Mouse (Mus musculus): ENCODE measurements around the gene Cd68. TPM values are rescaled to one million over a fixed set of nuclear protein-coding genes. Genes with fewer than 3 reads are reported as not detected.
"Not testable (repeated sequence)": the region's sequence is repeated elsewhere in the genome, so short reads cannot be mapped to it uniquely, and the experiment has no call there.

Gene Cd68
- polyA plus RNA-seq, 1 experiment from 2014 or later, result 10.3 TPM

GRCm38 (mm10) chr11:69706775-69707479, 41.0 kb upstream of the Cd68 start:
- no peaks in the 10 kb centered on the region for H3K9me3 ChIP-seq
- ATAC-seq (ENCODE audit: low FRiP score, low read depth), result no peak
- no peak overlapping the region for H3K9ac ChIP-seq
- H3K4me1 ChIP-seq (replicated peaks), result peaks cover 8% of the 10 kb centered on the region; the same call in 1 of the 2 replicates
- 51% methylated on average over 6 of the region's 6 CpGs for WGBS
- no peaks in the 10 kb centered on the region for H3K27me3 ChIP-seq
- H3K27ac ChIP-seq (replicated peaks), result peak overlapping the region; percentile 57
- no peak overlapping the region for H3K4me3 ChIP-seq
- H3K36me3 ChIP-seq, result no peaks in the 10 kb centered on the region
- no peak overlapping the region for H3K4me2 ChIP-seq

GRCm38 (mm10) chr11:69704613-69705010, 38.7 kb upstream of the Cd68 start:
- H3K4me2 ChIP-seq, result no peak overlapping the region
- no peak overlapping the region for H3K27ac ChIP-seq (replicated peaks)
- no peak for ATAC-seq (ENCODE audit: low FRiP score, low read depth)
- no peak overlapping the region for H3K9ac ChIP-seq
- H3K27me3 ChIP-seq, result no peaks in the 10 kb centered on the region
- no peaks in the 10 kb centered on the region for H3K9me3 ChIP-seq
- 53% methylated on average over 2 of the region's 2 CpGs for WGBS
- peaks cover 8% of the 10 kb centered on the region; the same call in 1 of the 2 replicates for H3K4me1 ChIP-seq (replicated peaks)
- H3K4me3 ChIP-seq, result no peak overlapping the region
- H3K36me3 ChIP-seq, result no peaks in the 10 kb centered on the region

GRCm38 (mm10) chr11:69703814-69704612, 38.1 kb upstream of the Cd68 start:
- no peak overlapping the region for H3K27ac ChIP-seq (replicated peaks)
- H3K4me1 ChIP-seq (replicated peaks), result peaks cover 5% of the 10 kb centered on the region; the same call in 1 of the 2 replicates
- no peaks in the 10 kb centered on the region for H3K27me3 ChIP-seq
- ATAC-seq (ENCODE audit: low FRiP score, low read depth), result no peak
- WGBS, result 63% methylated on average over 8 of the region's 8 CpGs
- H3K4me3 ChIP-seq, result no peak overlapping the region
- no peak overlapping the region for H3K4me2 ChIP-seq
- H3K9ac ChIP-seq, result no peak overlapping the region
- no peaks in the 10 kb centered on the region for H3K9me3 ChIP-seq
- no peaks in the 10 kb centered on the region for H3K36me3 ChIP-seq

GRCm38 (mm10) chr11:69703381-69703780, 37.4 kb upstream of the Cd68 start:
- H3K27me3 ChIP-seq; H3K9ac ChIP-seq; ATAC-seq (ENCODE audit: low FRiP score, low read depth); H3K4me1 ChIP-seq (replicated peaks); H3K4me2 ChIP-seq; H3K36me3 ChIP-seq; H3K9me3 ChIP-seq; H3K27ac ChIP-seq (replicated peaks); H3K4me3 ChIP-seq: not testable (repeated sequence)
- 68% methylated on average over 3 of the region's 3 CpGs for WGBS

- H3K4me2 ChIP-seq; H3K9ac ChIP-seq; H3K27ac ChIP-seq (replicated peaks); H3K27me3 ChIP-seq; H3K4me1 ChIP-seq (replicated peaks); ATAC-seq (ENCODE audit: low FRiP score, low read depth); H3K36me3 ChIP-seq; H3K4me3 ChIP-seq; H3K9me3 ChIP-seq: not testable (repeated sequence)
- WGBS, result 97% methylated on average over 10 of the region's 10 CpGs
Observed at GRCm38 (mm10) chr11:69702886-69703285, 36.9 kb upstream of the Cd68 start.

GRCm38 (mm10) chr11:69699595-69699994, 33.6 kb upstream of the Cd68 start:
- Histone ChIP-seq H3K4me2 (no peak overlapping the region), H3K27ac (replicated peaks) (no peak overlapping the region), H3K36me3 (no peaks in the 10 kb centered on the region), H3K27me3 (no peaks in the 10 kb centered on the region), H3K4me3 (no peak overlapping the region), H3K9me3 (no peaks in the 10 kb centered on the region), H3K9ac (no peak overlapping the region), H3K4me1 (replicated peaks) (peaks cover 15% of the 10 kb centered on the region)
- no peak for ATAC-seq (ENCODE audit: low FRiP score, low read depth)
- WGBS, result 76% methylated on average over 1 of the region's 1 CpGs

GRCm38 (mm10) chr11:69698574-69698973, 32.6 kb upstream of the Cd68 start:
- ATAC-seq (ENCODE audit: low FRiP score, low read depth), result no peak
- Histone ChIP-seq H3K27ac (replicated peaks) (no peak overlapping the region), H3K4me2 (no peak overlapping the region), H3K4me1 (replicated peaks) (peaks cover 15% of the 10 kb centered on the region), H3K9ac (no peak overlapping the region), H3K27me3 (no peaks in the 10 kb centered on the region), H3K9me3 (no peaks in the 10 kb centered on the region), H3K36me3 (no peaks in the 10 kb centered on the region), H3K4me3 (no peak overlapping the region)
- WGBS, result 69% methylated on average over 5 of the region's 5 CpGs

- WGBS, result 94% methylated on average over 3 of the region's 3 CpGs
Observed at GRCm38 (mm10) chr11:69697396-69697795, 31.4 kb upstream of the Cd68 start.

GRCm38 (mm10) chr11:69695361-69696181, 29.6 kb upstream of the Cd68 start, which contains the start of the genes Tnfsf12 and Tnfsfm13:
Gene Tnfsf12, minus strand, starts transcription at chr11:69695849.
Gene Tnfsfm13, minus strand, starts transcription at chr11:69696098.
- peak within 1 kb of the TSS; percentile 47 for H3K4me3 ChIP-seq
- H3K36me3 ChIP-seq, result no peaks in the 10 kb centered on the region
- H3K4me2 ChIP-seq, result peak within 1 kb of the TSS; percentile 97
- H3K9me3 ChIP-seq, result no peaks in the 10 kb centered on the region
- no peaks in the 10 kb centered on the region for H3K27me3 ChIP-seq
- 1% methylated on average over 40 of the region's 41 CpGs for WGBS
- peaks cover 15% of the 10 kb centered on the region for H3K4me1 ChIP-seq (replicated peaks)
- H3K9ac ChIP-seq, result peak within 1 kb of the TSS; percentile 79
- H3K27ac ChIP-seq (replicated peaks), result peak within 1 kb of the TSS; percentile 61
- peak; percentile 66 for ATAC-seq (ENCODE audit: low FRiP score, low read depth)

More at GRCm38 (mm10) chr11:69697396-69697795, 31.4 kb upstream of the Cd68 start:
- Histone ChIP-seq H3K9me3 (no peaks in the 10 kb centered on the region), H3K27me3 (no peaks in the 10 kb centered on the region), H3K36me3 (no peaks in the 10 kb centered on the region), H3K4me1 (replicated peaks) (peaks cover 15% of the 10 kb centered on the region), H3K9ac (no peak overlapping the region), H3K4me2 (no peak overlapping the region), H3K4me3 (no peak overlapping the region), H3K27ac (replicated peaks) (no peak overlapping the region)
- ATAC-seq (ENCODE audit: low FRiP score, low read depth), result no peak

- Histone ChIP-seq H3K9me3 (no peaks in the 10 kb centered on the region), H3K27me3 (no peaks in the 10 kb centered on the region), H3K4me1 (replicated peaks) (peaks cover 15% of the 10 kb centered on the region), H3K4me2 (peak overlapping the region; percentile 97), H3K36me3 (no peaks in the 10 kb centered on the region), H3K27ac (replicated peaks) (no peak overlapping the region), H3K9ac (peak overlapping the region; percentile 79; the same call in 1 of the 2 replicates), H3K4me3 (peak overlapping the region; percentile 47)
- 28% methylated on average over 6 of the region's 6 CpGs for WGBS
- ATAC-seq (ENCODE audit: low FRiP score, low read depth), result peak; percentile 36
Observed at GRCm38 (mm10) chr11:69695046-69695360, 29.1 kb upstream of the Cd68 start.

- H3K9me3 ChIP-seq, result no peaks in the 10 kb centered on the region
- WGBS, result 67% methylated on average over 11 of the region's 11 CpGs
- ATAC-seq (ENCODE audit: low FRiP score, low read depth), result no peak
- peaks cover 15% of the 10 kb centered on the region for H3K4me1 ChIP-seq (replicated peaks)
- H3K9ac ChIP-seq, result no peak overlapping the region
- no peak overlapping the region for H3K4me2 ChIP-seq
- H3K27me3 ChIP-seq, result no peaks in the 10 kb centered on the region
- H3K36me3 ChIP-seq, result no peaks in the 10 kb centered on the region
- H3K4me3 ChIP-seq, result no peak overlapping the region
- no peak overlapping the region for H3K27ac ChIP-seq (replicated peaks)
Observed at GRCm38 (mm10) chr11:69693421-69693965, 27.5 kb upstream of the Cd68 start.
